Mouse (Mus musculus) liver, embryonic 16.5 days (tissue): Measurements from ENCODE around the gene Abhd6. TPM values are rescaled to one million over a fixed set of nuclear protein-coding genes. Genes with fewer than 3 reads are reported as not detected.
"Not testable (repeated sequence)": the region's sequence is repeated elsewhere in the genome, so short reads cannot be mapped to it uniquely, and the experiment has no call there.

Experiments
- ATAC-seq: fragments of 200-750 bp; cut with Nextera tagmentation; 2 replicates; pipeline ENCODE4 v1.8.0; 2017; ENCODE audit warnings: low read depth, mild to moderate bottlenecking, moderate number of reproducible peaks, moderate library complexity
- H3K27ac ChIP-seq: fragments of 300-500 bp; sonication (generic); 2 replicates; pipeline ENCODE4 v1.5.1; 2014; ENCODE audit warnings: mild to moderate bottlenecking, low read length
- H3K27me3 ChIP-seq: fragments of 300-500 bp; sonication (generic); 2 replicates; pipeline ENCODE4 v1.6.1; 2014; ENCODE audit warnings: low read depth, low read length, mixed read lengths; ENCODE audit not compliant: control insufficient read depth, insufficient read depth
- H3K36me3 ChIP-seq: fragments of 300-500 bp; sonication (generic); 2 replicates; pipeline ENCODE4 v1.6.1; 2014; ENCODE audit warnings: mild to moderate bottlenecking; ENCODE audit not compliant: control insufficient read depth, insufficient read depth
- H3K4me1 ChIP-seq: fragments of 300-500 bp; sonication (generic); 2 replicates; pipeline ENCODE4 v1.6.1; 2014; ENCODE audit warnings: low read depth, low read length, mixed read lengths; ENCODE audit not compliant: control insufficient read depth
- H3K4me2 ChIP-seq: fragments of 300-500 bp; sonication (generic); 2 replicates; pipeline ENCODE4 v1.6.1; 2014; ENCODE audit warnings: low read depth, low read length, mixed read lengths
- H3K4me3 ChIP-seq: fragments of 300-500 bp; sonication (generic); 2 replicates; pipeline ENCODE4 v1.5.1; 2014; ENCODE audit warnings: low read depth, mild to moderate bottlenecking, low read length
- H3K9ac ChIP-seq: fragments of 300-500 bp; sonication (generic); 2 replicates; pipeline ENCODE4 v1.6.1; 2014; ENCODE audit warnings: low read depth, low read length
- H3K9me3 ChIP-seq: fragments of 300-500 bp; sonication (generic); replicated peaks from 2 replicates; pipeline ENCODE4 v1.6.1; 2016; ENCODE audit warnings: low read length; ENCODE audit not compliant: control insufficient read depth
- WGBS: fragments of 180-500 bp; shearing (Covaris S2); extraction: QIAGEN DNeasy Blood & Tissue Kit; methylation state at CpG from one replicate; pipeline ENCODE4 v1.1.7; 2014; ENCODE audit not compliant: insufficient replicate concordance; 5-methylcytosine and 5-hydroxymethylcytosine counted together
- polyA plus RNA-seq: library from polyadenylated mRNA; unstranded; fragments of >200 nt; fragmentation: Nextera tagmentation; extraction: Ambion mirVana; gene quantifications from 2 replicates; pipeline ENCODE4 v1.2.1, GENCODE M21; 2015

Abhd6 gene
- polyA plus RNA-seq, 1 experiment from 2014 or later: 8.8 TPM

GRCm38 (mm10) chr14:8003093-8003670 lies 480 bp downstream of the Abhd6 start:
- 1% methylated on average over 23 of the region's 23 CpGs for WGBS
- Histone ChIP-seq H3K27me3 (peaks cover 26% of the 10 kb centered on the region), H3K9ac (peak overlapping the region; percentile 22; the same call in 1 of the 2 replicates), H3K4me1 (peaks cover 3% of the 10 kb centered on the region), H3K36me3 (no peaks in the 10 kb centered on the region), H3K4me3 (peak overlapping the region; percentile 55), H3K4me2 (peak overlapping the region; percentile 51), H3K9me3 (no peaks in the 10 kb centered on the region), H3K27ac (no peak overlapping the region)
- ATAC-seq: no peak

- Histone ChIP-seq H3K4me1 (peaks cover 3% of the 10 kb centered on the region), H3K4me3 (peak overlapping the region; percentile 55; the same call in 1 of the 2 replicates), H3K27ac (no peak overlapping the region), H3K4me2 (peak overlapping the region; percentile 51), H3K36me3 (no peaks in the 10 kb centered on the region), H3K27me3 (peaks cover 26% of the 10 kb centered on the region), H3K9ac (no peak overlapping the region), H3K9me3 (no peaks in the 10 kb centered on the region)
- 23% methylated on average over 18 of the region's 18 CpGs for WGBS
- no peak for ATAC-seq
These were observed 1.3 kb downstream of the Abhd6 start for GRCm38 (mm10) chr14:8003727-8004670.

- not testable (repeated sequence) for H3K9me3 ChIP-seq, H3K36me3 ChIP-seq, H3K4me1 ChIP-seq, H3K4me3 ChIP-seq, ATAC-seq, H3K4me2 ChIP-seq, H3K27ac ChIP-seq, H3K9ac ChIP-seq
- H3K27me3 ChIP-seq: peaks cover 26% of the 10 kb centered on the region
- WGBS: 60% methylated on average over 3 of the region's 3 CpGs
These were observed 3.4 kb downstream of the Abhd6 start for GRCm38 (mm10) chr14:8006061-8006460.

GRCm38 (mm10) chr14:8007084-8007483 lies 4.4 kb downstream of the Abhd6 start:
- Histone ChIP-seq H3K27me3 (peaks cover 23% of the 10 kb centered on the region), H3K27ac (no peak overlapping the region), H3K4me3 (no peak overlapping the region), H3K4me2 (no peak overlapping the region), H3K36me3 (no peaks in the 10 kb centered on the region), H3K4me1 (peaks cover 3% of the 10 kb centered on the region), H3K9ac (no peak overlapping the region), H3K9me3 (no peaks in the 10 kb centered on the region)
- ATAC-seq: no peak

GRCm38 (mm10) chr14:8007486-8007885 lies 4.8 kb downstream of the Abhd6 start:
- no peak overlapping the region for H3K27ac ChIP-seq
- no peak for ATAC-seq
- WGBS: 55% methylated on average over 2 of the region's 2 CpGs
- H3K9me3 ChIP-seq: no peaks in the 10 kb centered on the region
- H3K4me1 ChIP-seq: peaks cover 2% of the 10 kb centered on the region
- no peak overlapping the region for H3K9ac ChIP-seq
- peaks cover 19% of the 10 kb centered on the region for H3K27me3 ChIP-seq
- no peak overlapping the region for H3K4me2 ChIP-seq
- H3K36me3 ChIP-seq: no peaks in the 10 kb centered on the region
- H3K4me3 ChIP-seq: no peak overlapping the region

- Histone ChIP-seq H3K4me2 (no peak overlapping the region), H3K9me3 (no peaks in the 10 kb centered on the region), H3K4me3 (no peak overlapping the region), H3K27me3 (peaks cover 15% of the 10 kb centered on the region), H3K4me1 (no peaks in the 10 kb centered on the region), H3K27ac (no peak overlapping the region), H3K9ac (no peak overlapping the region), H3K36me3 (no peaks in the 10 kb centered on the region)
- 66% methylated on average over 10 of the region's 10 CpGs for WGBS
- ATAC-seq: no peak
These were observed 5.2 kb downstream of the Abhd6 start for GRCm38 (mm10) chr14:8007923-8008322.

- 56% methylated on average over 2 of the region's 2 CpGs for WGBS
- Histone ChIP-seq H3K36me3 (no peaks in the 10 kb centered on the region), H3K27me3 (no peaks in the 10 kb centered on the region), H3K9ac (no peak overlapping the region), H3K4me2 (no peak overlapping the region), H3K4me3 (no peak overlapping the region), H3K4me1 (no peaks in the 10 kb centered on the region), H3K9me3 (no peaks in the 10 kb centered on the region), H3K27ac (no peak overlapping the region)
- ATAC-seq: no peak
These were observed 8.6 kb downstream of the Abhd6 start for GRCm38 (mm10) chr14:8011297-8011696.

GRCm38 (mm10) chr14:8011938-8012337 lies 9.2 kb downstream of the Abhd6 start:
- no peak overlapping the region for H3K27ac ChIP-seq
- no peak for ATAC-seq
- no peak overlapping the region for H3K9ac ChIP-seq
- H3K9me3 ChIP-seq: no peaks in the 10 kb centered on the region
- peaks cover 3% of the 10 kb centered on the region; the same call in 1 of the 2 replicates for H3K4me1 ChIP-seq
- no peak overlapping the region for H3K4me3 ChIP-seq
- no peaks in the 10 kb centered on the region for H3K36me3 ChIP-seq
- H3K27me3 ChIP-seq: no peaks in the 10 kb centered on the region
- H3K4me2 ChIP-seq: no peak overlapping the region
- WGBS: 62% methylated on average over 6 of the region's 6 CpGs

GRCm38 (mm10) chr14:8015756-8016155 lies 13.1 kb downstream of the Abhd6 start:
- Histone ChIP-seq H3K4me1 (peaks cover 3% of the 10 kb centered on the region; the same call in 1 of the 2 replicates), H3K4me2 (no peak overlapping the region), H3K4me3 (no peak overlapping the region), H3K9me3 (no peaks in the 10 kb centered on the region), H3K36me3 (no peaks in the 10 kb centered on the region), H3K27ac (peak overlapping the region; percentile 56), H3K27me3 (no peaks in the 10 kb centered on the region), H3K9ac (no peak overlapping the region)
- whole genome bisulfite sequencing: 82% methylated on average over 6 of the region's 6 CpGs
- no peak for ATAC-seq
